Mouse (Mus musculus) kidney, adult 2 months (tissue): ENCODE measurements around the gene Ano6. TPM values are rescaled to one million over a fixed set of nuclear protein-coding genes. Genes with fewer than 3 reads are reported as not detected.

Experiments used
- DNase-seq: peaks from one replicate; pipeline ENCODE4 v3.0.0; 2021
- H3K27ac ChIP-seq: fragments of 200-500 bp; 2 replicates; pipeline ENCODE4 v1.5.1; 2012; ENCODE audit warnings: low read depth, low read length, control low read depth, inconsistent platforms; ENCODE audit not compliant: insufficient read depth
- H3K27me3 ChIP-seq: fragments of 200-500 bp; replicated peaks from 2 replicates; pipeline ENCODE4 v1.6.1; 2012; ENCODE audit warnings: mild to moderate bottlenecking, moderate library complexity, low read length, inconsistent platforms; ENCODE audit not compliant: control insufficient read depth, insufficient read depth
- H3K36me3 ChIP-seq: fragments of 200-500 bp; 2 replicates; pipeline ENCODE4 v1.6.1; 2012; ENCODE audit warnings: mild to moderate bottlenecking, moderate library complexity, low read length, inconsistent platforms; ENCODE audit not compliant: control insufficient read depth, insufficient read depth
- H3K4me1 ChIP-seq: fragments of 200-500 bp; 2 replicates; pipeline ENCODE4 v1.6.1; 2011; ENCODE audit warnings: low read length; ENCODE audit not compliant: control insufficient read depth, insufficient read depth
- H3K4me3 ChIP-seq: fragments of 200-500 bp; 2 replicates; pipeline ENCODE4 v1.5.1; 2011; ENCODE audit warnings: mild to moderate bottlenecking, low read depth, low read length, control low read depth; ENCODE audit not compliant: insufficient read depth
- CTCF ChIP-seq: fragments of 200-500 bp; conservative IDR thresholded peaks from 2 replicates; pipeline ENCODE4 v1.5.1; 2011; ENCODE audit warnings: low read depth, mild to moderate bottlenecking, control low read depth, low read length, moderate library complexity, mixed read lengths; ENCODE audit not compliant: insufficient read depth, insufficient read length
- POLR2A ChIP-seq: fragments of 200-500 bp; IDR thresholded peaks from one replicate; pipeline ENCODE4 v1.6.1; 2011; ENCODE audit warnings: low read depth, low read length, control low read depth
- WGBS: fragments of 180-500 bp; shearing (Covaris S2); methylation state at CpG from one replicate; pipeline ENCODE4 v1.1.7; 2018; 5-methylcytosine and 5-hydroxymethylcytosine counted together
- polyA plus RNA-seq: library from polyadenylated mRNA; depleted of rRNA; stranded (reverse); fragments of >200 nt; gene quantifications from 2 replicates; pipeline ENCODE4 v1.2.3, GENCODE M21; 2012

Ano6 gene
- polyA plus RNA-seq, 1 experiment, result 40.3 TPM

DNA sequence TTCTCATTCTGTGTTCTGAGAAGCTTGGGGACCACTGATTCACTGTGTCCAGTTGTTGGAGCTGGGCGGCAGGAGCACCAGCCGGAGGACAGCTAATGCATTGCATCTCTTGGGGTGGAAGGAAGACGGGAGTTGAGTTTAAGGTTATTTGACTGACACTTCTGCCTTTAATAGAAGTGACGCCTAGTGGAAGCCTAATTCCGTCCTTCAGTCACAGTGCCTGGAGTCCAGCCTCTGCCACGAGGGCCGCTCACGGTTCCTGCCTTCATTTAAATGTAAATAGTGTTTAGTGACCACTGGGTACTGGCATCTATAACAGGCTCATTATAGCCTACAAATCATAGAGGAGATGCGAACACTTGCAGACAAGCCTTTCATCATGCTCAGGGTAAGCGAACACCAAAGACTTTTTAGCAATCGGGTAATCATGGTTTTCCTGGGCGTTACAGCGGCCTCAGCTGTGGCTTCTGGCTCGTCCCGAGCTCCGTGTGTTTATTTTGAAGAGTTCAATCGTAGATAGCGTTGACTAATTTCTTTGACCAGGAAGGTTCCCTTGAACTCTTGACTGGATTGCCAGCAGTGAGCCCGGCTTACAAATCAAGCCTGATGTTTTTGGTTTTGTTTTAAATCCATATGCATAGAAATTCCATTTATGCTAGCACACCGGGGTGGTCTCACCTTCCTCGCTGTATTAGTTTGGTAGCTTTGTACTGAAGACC is 10.8 kb downstream of the Ano6 start:
- 89% methylated on average over 21 of the region's 21 CpGs for WGBS
- no peak for DNase-seq
- Histone ChIP-seq H3K27ac (no peak overlapping the region), H3K4me1 (peaks cover 28% of the 10 kb centered on the region), H3K36me3 (no peaks in the 10 kb centered on the region), H3K27me3 (no peaks in the 10 kb centered on the region), H3K4me3 (no peak overlapping the region)
- TF ChIP-seq POLR2A (no peak), CTCF (no peak)

DNA sequence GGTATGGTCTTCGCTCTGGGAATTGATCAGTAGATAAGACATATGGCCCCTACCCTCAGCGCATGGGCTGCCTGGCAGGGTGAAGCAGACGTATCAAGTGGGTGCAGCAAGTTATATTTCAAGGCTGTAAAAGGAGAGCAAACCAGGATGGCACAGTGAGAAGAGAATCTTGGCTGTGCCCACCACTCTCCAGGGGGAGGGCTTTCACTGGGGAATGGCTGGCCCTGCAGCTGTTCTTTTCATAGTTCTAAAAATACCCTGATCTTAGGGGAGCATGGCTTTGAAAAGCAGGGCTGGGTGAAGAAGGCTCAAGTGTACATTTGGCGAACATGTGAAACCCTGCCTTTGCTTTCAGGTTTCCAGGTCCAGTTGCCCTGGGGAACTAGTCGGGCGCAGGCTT is 11.5 kb downstream of the Ano6 start:
- Histone ChIP-seq H3K4me3 (no peak overlapping the region), H3K27ac (no peak overlapping the region)
- 89% methylated on average over 6 of the region's 6 CpGs for WGBS

DNA sequence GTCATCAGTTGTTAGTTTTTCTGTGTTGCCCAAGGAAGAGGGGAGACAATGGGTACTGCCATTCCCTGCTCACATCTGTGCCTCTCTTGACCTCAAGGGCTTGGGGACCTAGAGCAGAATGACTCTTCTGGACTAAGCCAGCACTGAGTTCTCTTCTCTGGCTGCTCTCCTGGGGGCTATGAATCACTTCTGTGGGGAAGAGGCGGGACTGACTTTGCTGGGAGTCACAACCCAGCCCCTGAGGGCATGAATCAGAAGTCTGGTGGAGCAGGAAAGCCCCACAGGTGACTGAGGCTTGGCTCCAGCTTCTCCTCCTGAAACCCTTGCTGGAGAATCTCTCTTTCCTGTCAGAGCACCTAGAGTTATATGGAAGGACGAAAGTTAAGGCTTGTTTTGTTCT is 12.1 kb downstream of the Ano6 start:
- H3K4me1 ChIP-seq, result peaks cover 28% of the 10 kb centered on the region

More for the DNA sequence above, 11.5 kb downstream of the Ano6 start:
- Histone ChIP-seq H3K27me3 (no peaks in the 10 kb centered on the region), H3K36me3 (no peaks in the 10 kb centered on the region), H3K4me1 (peaks cover 28% of the 10 kb centered on the region)
- no peak for DNase-seq
- TF ChIP-seq POLR2A, result no peak
- TF ChIP-seq CTCF, result no peak

DNA sequence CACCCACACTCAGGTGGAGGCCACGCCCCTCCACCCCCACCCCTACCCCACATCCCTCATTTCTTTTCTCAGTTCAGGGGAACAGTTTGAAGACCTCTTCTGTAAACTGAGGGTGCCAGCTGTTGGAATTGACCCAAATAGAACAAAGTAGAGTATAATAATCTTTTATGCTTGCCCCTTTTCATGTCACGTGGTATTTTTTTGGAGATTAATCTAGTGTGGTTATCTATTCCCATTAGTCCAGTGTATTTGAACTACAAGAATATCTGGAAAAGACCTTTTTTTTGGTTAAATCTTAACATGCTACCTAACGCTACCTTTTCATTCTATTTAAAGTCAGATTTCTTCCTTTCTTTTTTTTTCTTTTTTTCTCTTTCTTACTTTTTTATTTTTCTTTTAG is 12.8 kb downstream of the Ano6 start:
- H3K27ac ChIP-seq, result no peak overlapping the region
- no peak for DNase-seq
- no peak overlapping the region for H3K4me3 ChIP-seq
- no peaks in the 10 kb centered on the region for H3K27me3 ChIP-seq
- H3K4me1 ChIP-seq, result peaks cover 28% of the 10 kb centered on the region
- TF ChIP-seq CTCF (no peak), POLR2A (no peak)
- H3K36me3 ChIP-seq, result no peaks in the 10 kb centered on the region
- 77% methylated on average over 3 of the region's 3 CpGs for WGBS

More for the DNA sequence above, 12.1 kb downstream of the Ano6 start:
- no peaks in the 10 kb centered on the region for H3K36me3 ChIP-seq
- peak; percentile 50 for DNase-seq
- H3K27ac ChIP-seq, result peak overlapping the region; percentile 24; the same call in 1 of the 2 replicates
- TF ChIP-seq CTCF (no peak), POLR2A (no peak)
- 50% methylated on average over 2 of the region's 2 CpGs for WGBS
- H3K4me3 ChIP-seq, result no peak overlapping the region
- no peaks in the 10 kb centered on the region for H3K27me3 ChIP-seq

DNA sequence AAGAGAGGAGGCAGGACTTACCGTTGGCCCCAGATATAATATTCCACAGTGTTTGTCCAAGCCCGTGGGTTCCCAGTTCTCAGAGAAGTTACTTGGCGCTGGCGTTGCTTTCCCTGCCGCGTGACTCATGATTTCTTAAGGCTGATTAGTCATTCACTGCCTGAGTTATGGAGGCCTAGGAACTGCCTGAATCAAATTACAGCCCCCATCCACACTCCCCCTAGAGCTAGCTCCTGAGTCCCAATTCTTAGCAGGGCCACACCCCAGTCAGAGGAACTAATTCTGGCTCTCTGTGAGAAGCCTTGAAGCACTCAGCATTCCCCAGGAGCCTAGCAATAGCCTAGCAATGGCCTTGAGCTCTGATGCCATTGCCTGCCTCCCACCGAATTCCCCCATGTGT is 13.6 kb downstream of the Ano6 start:
- H3K27ac ChIP-seq, result peak overlapping the region; percentile 72
- H3K4me1 ChIP-seq, result peaks cover 28% of the 10 kb centered on the region
- WGBS, result 11% methylated on average over 7 of the region's 7 CpGs
- TF ChIP-seq POLR2A, result no peak
- no peak for TF ChIP-seq CTCF
- DNase-seq, result peak; percentile 85
- no peaks in the 10 kb centered on the region for H3K27me3 ChIP-seq
- no peak overlapping the region for H3K4me3 ChIP-seq
- H3K36me3 ChIP-seq, result no peaks in the 10 kb centered on the region

DNA sequence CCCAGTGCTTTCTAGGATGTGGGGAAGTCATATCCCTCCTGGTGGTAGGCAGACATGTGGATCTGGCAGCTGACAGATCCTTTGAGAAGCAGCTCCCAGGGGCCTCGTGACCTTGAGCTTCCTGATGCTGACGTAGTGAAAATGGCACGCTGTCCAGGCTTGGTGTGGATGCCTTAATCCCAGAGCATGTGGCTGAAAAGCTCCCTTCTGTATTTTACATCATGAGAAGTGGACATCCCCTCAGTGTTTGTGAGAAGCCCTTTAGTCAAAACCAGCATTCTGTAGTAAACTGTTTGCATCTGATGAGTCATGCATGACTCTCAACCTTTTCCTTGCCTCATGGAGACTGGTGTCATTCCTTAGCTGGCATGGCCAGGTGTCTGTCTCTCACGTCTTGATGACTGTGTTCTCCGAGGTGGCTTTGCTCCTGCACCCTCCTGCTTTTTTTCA is 14.4 kb downstream of the Ano6 start:
- Histone ChIP-seq H3K27ac (peak overlapping the region; percentile 72), H3K4me1 (peaks cover 31% of the 10 kb centered on the region), H3K4me3 (no peak overlapping the region), H3K27me3 (no peaks in the 10 kb centered on the region), H3K36me3 (no peaks in the 10 kb centered on the region)
- DNase-seq, result peak; percentile 70
- no peak for TF ChIP-seq POLR2A
- TF ChIP-seq CTCF, result no peak
- WGBS, result 25% methylated on average over 5 of the region's 5 CpGs

DNA sequence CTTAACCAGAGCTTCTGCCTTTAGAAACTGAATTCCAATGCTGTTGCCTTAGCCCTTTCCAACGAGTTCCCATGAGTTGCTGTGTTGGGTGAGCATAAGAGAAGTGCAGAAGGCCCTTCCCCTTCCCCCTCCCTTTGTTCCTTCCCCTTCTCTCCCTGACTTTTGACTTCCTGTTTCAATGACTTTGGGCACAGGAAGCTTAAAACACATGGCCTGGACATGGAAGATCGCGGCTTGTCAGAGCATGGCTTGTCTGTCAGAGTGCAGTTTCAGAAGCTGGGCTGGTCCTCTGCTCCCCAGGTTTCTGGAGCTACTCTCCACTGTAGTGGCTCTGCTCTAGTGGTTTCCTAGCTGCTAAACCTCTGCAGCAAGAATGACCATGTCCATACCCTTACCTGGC is 17.3 kb downstream of the Ano6 start:
- no peak for DNase-seq
- no peak for TF ChIP-seq POLR2A
- no peak for TF ChIP-seq CTCF
- Histone ChIP-seq H3K27me3 (no peaks in the 10 kb centered on the region), H3K4me1 (peaks cover 32% of the 10 kb centered on the region), H3K4me3 (no peak overlapping the region), H3K36me3 (no peaks in the 10 kb centered on the region), H3K27ac (no peak overlapping the region)
- WGBS, result 50% methylated on average over 3 of the region's 3 CpGs

DNA sequence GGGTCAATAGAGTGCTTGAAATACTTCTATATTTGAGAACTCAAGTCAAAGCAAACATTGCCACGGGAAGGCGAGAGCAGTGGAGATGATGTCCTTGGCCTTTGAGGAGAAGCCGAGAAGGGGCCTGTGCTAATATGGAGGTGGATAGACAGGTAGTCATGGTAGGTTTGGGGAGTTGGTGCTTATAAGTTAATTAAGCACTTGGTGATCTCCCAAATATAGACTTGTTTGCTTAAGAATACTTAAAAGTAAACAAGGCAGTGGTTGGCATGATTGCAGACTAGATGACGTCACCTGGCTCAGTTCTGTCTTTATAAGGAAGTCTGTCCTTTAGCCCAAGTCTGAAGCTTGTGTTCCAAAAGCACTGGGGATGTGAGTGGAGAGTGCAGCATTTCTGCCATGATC is 19.7 kb downstream of the Ano6 start:
- no peak overlapping the region; the same call in 1 of the 2 replicates for H3K27ac ChIP-seq
- no peak for DNase-seq
- peaks cover 11% of the 10 kb centered on the region for H3K4me1 ChIP-seq
- H3K36me3 ChIP-seq, result no peaks in the 10 kb centered on the region
- WGBS, result 77% methylated on average over 4 of the region's 4 CpGs
- no peaks in the 10 kb centered on the region for H3K27me3 ChIP-seq
- no peak for TF ChIP-seq POLR2A
- no peak for TF ChIP-seq CTCF
- no peak overlapping the region for H3K4me3 ChIP-seq
